Mouse (Mus musculus) heart, postnatal 36 days (tissue): ENCODE results near the gene 1700093K21Rik. TPM values are rescaled to one million over a fixed set of nuclear protein-coding genes. Genes with fewer than 3 reads are reported as not detected.
"Not testable (repeated sequence)": the region's sequence is repeated elsewhere in the genome, so short reads cannot be mapped to it uniquely, and the experiment has no call there.

ENCODE experiments used
- DNase-seq, 2 experiments: peaks; one replicate each; pipeline ENCODE4 v3.0.0; 2021 to 2022
- intact Hi-C: fragments of 180-260 bp; cut with DNase I; formaldehyde crosslinking; loops from one replicate; pipeline ENCODE4 v1.15.1; 2025
- total RNA-seq, 2 experiments: library from RNA; stranded (reverse); gene quantifications; 2 replicates each; pipeline ENCODE4 v1.2.3; 2021

The 1700093K21Rik gene
- not detected for total RNA-seq

DNA sequence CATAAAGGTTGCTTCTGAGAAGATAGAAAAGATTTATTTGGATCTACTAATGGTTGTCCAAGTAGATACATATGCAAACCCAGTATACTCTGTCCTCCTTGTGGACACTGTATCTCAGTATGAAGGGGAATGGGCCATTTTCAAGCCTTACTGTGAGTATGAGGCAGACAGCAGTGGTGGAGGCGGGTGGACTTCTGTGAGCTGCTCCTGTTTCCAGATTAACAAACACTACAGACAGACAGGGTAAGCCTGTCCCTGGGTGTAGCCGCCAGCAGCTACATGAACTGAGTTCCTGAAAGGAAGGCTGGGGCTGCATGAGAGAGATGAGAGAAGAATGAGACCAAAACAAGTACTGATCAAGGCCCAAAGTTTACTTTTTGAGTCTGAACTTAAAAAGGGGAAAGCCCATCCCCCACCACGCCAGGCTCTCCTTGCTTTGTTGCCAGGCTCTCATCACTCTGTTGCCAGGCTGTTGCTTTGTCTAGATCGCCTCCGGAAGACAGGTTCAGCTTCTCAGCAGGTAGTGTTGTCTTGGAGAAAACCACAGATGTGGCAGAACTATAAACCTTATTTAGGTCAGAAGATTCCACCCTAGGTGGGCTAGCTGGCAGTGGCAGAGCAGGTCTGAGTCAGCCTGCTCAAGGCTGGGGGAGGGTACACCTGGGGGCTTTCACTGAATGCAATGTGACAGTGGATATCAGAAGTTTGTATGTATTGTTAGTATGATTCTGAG is at the start of gene 1700093K21Rik:
Gene 1700093K21Rik (minus strand): TSS at position 683 of the 733 bp plus-strand sequence.
- no peak for DNase-seq
- intact Hi-C loops: no loop called here

DNA sequence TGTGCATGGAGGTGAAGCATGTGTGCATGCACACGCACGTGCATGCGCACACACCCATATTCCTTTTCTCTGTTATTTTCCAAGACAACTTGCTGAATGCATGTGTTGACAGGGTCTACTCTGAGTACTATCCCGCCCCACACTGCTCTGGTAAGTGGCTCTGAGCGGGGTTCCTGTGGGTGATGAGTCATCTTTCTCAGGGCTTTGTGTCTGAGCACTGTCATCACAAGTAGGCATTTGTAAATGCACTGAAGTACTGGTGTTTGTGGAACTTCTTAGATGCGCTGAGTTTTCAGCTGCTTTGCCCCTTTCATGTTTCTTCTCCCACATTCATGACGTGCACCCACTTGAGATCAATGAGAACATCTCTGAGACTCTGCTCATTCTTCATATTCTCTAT is 49.2 kb upstream of the 1700093K21Rik start:
- no peak for DNase-seq
- intact Hi-C loops: no loop called here

DNA sequence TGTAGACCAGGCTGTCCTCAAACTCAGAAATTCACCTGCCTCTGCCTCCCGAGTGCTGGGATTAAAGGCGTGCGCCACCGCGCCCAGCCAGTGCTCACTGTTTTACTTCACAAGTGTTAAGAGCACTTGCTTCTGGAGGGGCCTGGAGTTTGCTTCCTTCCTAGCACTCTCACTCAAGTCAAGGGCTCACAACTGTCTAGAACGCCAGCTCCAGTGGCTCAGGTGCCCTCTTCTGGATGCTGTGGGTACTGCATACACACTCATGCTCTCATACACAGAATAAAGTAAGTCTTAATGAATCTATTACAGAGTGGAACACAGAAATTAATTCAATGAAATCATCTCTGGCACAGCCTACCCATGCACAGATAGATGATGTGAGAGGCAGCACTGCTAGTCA is 44.8 kb upstream of the 1700093K21Rik start:
- intact Hi-C loops: loop anchor here (5.0 kb wide), 2 partner anchors 68 to 578 kb away; partner anchors contain the start of gene Ahsa2
- DNase-seq: peak; percentile 66 to 79

DNA sequence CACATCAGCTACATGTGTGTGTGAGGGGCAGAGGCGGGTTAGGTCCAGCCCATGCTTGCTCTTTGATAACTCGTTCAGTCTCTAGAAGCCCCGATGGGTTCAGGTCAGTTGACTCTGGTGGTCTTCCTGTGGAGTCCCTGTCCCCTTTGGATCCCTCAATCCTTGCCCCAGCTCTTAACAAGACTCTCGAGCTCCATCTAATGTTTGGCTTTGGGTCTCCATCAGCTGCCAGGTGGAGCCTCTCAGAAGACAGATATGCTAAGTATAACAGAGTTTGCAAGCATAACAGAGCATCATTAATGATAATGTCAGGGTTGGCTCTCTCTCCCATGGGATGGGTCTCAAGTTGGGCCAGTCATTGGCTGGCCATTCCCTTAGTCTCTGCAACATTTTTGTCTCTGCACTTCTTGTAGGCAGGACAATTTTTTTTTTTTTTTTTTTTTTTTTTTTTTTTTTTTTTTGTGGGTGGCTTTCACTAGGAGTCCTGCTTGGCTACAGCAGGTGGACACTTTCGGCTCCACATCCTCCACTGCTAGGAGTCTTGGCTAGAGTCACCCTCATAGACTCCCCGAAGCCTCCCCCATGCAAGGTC is 36.2 kb upstream of the 1700093K21Rik start:
- intact Hi-C loops: no loop called here
- no peak for DNase-seq

DNA sequence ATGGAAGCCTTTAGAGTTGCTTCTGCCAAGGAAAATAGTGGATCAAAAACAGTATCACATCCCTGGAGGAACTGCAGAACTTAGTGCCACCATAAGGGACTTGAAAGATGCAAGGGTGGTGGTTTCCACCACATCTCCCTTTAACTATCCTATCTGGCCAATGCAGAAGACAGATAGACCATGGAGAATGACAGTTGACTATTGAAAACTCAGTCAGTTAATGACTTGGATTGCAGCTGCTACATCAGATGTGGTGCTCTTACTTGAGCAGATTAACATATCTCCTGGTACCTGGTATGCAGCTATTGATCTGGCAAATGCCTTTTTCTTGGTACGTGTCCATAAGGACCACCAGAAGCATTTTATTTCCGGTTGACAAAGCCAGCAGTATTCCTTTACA is 16.5 kb upstream of the 1700093K21Rik start:
- DNase-seq: no peak
- intact Hi-C loops: no loop called here

DNA sequence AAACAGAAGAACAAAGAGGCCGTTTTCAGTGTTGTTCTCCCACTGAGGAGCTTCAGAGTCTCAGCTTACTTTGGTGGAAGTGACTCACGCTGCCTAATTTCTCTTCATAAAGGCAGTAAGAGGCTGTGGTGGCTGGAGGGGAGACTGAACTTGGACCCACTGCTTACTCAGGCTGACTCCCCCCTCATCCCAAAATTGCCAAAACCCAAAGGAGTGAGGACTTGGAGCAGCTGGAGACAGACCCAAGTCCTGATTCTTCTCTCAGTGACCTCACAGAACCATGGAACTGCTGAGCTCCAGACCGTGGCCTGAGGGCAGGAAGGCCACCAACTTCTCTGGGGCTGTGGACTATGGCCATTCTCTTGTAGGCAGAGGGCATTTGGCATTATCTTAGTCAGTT is 2.0 kb downstream of the 1700093K21Rik start:
- DNase-seq: no peak
- intact Hi-C loops: no loop called here

DNA sequence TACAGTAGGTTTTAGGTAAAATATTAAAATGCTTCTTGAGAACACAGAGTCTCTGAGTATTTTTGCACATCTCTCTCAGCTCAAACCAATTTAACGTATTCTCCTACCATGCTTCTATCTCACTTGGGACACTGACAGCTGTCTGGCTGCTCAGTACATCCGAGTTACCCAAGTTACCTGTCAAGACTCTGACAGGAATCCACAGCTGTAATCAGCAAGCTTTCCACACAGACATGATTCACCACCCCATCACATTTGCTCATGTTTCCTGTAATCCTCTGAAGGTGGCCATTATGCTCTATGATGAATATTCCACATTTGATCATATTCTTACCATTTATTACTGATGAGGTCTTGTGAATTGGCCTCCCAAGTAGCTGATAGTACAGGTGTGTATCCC is 5.6 kb downstream of the 1700093K21Rik start:
- DNase-seq: no peak
- intact Hi-C loops: no loop called here

DNA sequence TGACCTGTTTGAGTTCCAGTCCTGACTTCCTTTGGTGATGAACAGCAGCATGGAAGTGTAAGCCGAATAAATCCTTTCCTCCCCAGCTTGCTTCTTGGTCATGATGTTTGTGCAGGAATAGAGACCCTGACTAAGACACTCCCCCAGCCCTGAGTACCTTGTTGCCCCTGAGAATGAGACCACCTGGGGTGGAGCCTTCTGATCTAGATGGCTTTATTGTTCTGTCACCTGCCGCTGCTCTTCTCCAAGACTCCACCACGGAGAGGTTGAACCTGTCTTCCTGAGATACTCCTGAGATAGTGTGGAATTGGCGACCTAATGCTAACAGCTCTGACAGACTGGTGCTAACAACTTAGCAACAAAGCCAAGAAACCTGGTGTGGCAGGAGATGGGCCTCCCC is 6.2 kb downstream of the 1700093K21Rik start:
- DNase-seq, intact Hi-C loops: not testable (repeated sequence)

- intact Hi-C loops: not testable (repeated sequence)
Observed at GRCm38 (mm10) chr11:23504801-23505200, 16.2 kb downstream of the 1700093K21Rik start.

GRCm38 (mm10) chr11:23498609-23499008 is 22.3 kb downstream of the 1700093K21Rik start:
- intact Hi-C loops: loop anchor here (5.0 to 10.0 kb wide), 5 partner anchors 69 to 504 kb away; partner anchors contain the start of genes Cct4, Papolg, Rel and Usp34
- no peak for DNase-seq

More at GRCm38 (mm10) chr11:23504801-23505200, 16.2 kb downstream of the 1700093K21Rik start:
- not testable (repeated sequence) for DNase-seq

DNA sequence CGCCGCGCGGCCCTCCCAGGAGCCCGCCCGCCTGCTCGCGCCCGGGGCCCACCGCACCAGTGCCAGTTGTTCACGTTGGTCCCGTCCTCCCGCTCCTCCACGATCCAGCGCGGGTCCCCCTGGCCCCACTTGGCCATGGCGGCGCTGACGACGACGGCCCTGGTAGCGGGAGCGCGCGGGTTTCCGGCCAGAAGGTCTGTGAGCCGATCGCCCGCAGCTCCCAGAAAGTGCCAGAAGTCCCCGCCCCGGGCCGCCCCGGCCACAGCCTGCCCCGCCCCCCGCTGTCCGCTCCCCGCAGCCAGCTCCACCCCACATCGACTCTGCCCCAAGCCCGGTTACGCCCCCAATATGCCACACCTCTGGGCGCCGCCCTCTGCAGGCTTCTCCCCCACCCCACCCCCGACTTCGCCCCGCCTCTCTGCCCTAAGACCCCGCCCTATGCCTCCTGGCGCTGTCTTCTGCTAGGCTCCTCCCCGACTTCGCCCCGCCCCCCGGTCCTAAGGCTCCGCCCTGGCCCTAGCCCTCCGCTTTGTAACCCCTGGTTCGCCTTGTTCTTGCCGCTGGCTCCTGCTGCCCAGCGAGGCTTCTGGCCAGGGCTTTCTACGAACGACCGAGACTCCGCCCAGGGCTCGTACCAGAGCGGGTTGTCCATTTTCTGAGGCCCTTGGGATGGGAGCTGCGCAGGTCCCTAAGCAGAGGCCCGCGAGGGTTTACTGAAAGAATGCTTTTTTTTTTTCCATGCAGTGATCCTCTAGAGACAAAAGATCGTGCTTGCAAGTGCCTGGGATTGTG is 23.0 kb downstream of the 1700093K21Rik start, which contains the start of gene Ahsa2:
Gene Ahsa2 (minus strand): TSS at position 313 of the 792 bp plus-strand sequence.
- intact Hi-C loops: loop anchor here (5.0 to 10.0 kb wide), 5 partner anchors 69 to 503 kb away; partner anchors contain the start of genes Cct4, Papolg, Rel and Usp34
- DNase-seq: peak; percentile 97 to 98

DNA sequence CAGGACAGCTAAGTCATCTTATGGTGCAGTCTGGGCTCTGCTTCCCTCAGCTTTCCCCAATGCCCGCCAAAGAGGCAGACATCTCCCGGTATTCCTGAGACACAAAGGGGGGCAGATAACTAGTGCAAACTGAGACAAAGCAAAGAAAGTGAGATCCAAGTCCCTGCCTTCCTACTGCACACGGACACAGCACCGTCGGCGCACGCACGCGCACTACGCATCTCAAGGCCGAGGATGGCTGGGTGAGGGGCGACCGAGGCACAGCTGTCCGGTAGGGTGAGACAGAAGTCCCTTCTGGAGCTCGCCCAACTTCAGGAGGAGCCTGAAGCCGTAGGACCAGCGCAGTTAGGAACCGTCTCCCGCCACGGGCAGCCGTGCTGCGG is 23.6 kb downstream of the 1700093K21Rik start:
- intact Hi-C loops: loop anchor here (5.0 to 10.0 kb wide), 5 partner anchors 70 to 503 kb away; partner anchors contain the start of genes Cct4, Papolg, Rel and Usp34
- peak in 1 of 2 experiments; percentile 72 for DNase-seq

GRCm38 (mm10) chr11:23496661-23497060 is 24.3 kb downstream of the 1700093K21Rik start:
- DNase-seq: no peak
- intact Hi-C loops: loop anchor here (5.0 to 10.0 kb wide), 5 partner anchors 71 to 502 kb away; partner anchors contain the start of genes Cct4, Papolg, Rel and Usp34

- DNase-seq: no peak
- intact Hi-C loops: loop anchor here (5.0 to 10.0 kb wide), 5 partner anchors 72 to 500 kb away; partner anchors contain the start of genes Cct4, Papolg, Rel and Usp34
Observed at GRCm38 (mm10) chr11:23495231-23495630, 25.7 kb downstream of the 1700093K21Rik start.

DNA sequence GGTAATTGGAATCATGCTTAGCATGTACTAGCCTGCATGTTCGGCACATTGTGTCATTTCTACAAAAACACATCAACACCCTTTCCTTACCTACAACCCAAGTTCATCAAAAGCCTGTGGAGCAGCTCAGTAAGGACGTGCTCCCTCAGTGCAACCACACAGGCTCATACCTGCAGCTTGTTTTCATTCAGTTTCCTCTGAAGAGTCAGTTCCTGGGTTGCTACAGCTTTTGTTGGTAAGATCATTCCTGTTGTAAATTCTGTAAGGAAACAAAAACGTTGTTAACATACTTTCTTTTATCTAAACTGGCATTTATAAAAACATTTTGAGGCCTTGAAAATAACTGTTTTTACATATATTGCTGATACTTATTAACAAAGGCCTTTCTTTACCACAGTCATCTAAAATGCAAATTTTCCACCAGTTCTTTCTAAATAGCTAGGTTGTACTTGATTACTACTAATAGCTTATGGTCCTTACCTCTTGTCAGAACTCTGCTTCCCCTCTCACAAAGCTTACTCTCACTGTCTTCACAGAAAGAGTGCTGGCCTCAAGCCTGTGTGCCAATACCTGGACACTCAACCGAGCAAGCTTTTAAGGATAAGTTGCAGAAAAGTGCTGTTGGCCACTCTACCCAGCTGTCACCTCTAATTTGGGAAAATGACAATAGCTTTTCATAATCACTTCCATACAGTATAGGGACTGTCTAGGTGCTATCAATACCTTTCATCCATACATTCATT is 28.7 kb downstream of the 1700093K21Rik start:
- intact Hi-C loops: loop anchor here (10.0 kb wide), 2 partner anchors 403 to 497 kb away; partner anchors contain the start of genes Cct4 and Papolg
- no peak for DNase-seq

DNA sequence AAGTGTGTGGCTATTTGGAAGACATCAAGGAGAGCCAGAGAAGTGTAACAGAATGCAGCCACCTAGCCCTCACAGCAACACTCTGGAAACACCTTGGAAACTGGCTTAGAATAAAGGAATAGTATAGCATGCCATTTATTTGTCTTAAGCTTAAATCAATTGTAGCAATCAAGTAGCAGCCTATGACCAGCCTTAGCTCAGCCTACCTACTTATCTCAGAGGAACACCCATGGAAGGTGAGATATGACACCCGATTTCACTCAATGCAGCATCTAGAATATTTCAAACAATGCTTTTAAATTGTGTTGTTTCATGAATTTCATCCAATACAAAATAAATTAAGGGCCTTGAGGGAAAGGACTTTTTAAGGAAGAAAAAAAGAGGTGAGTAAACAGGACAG is 31.0 kb downstream of the 1700093K21Rik start:
- intact Hi-C loops: loop anchor here (10.0 kb wide), 2 partner anchors 405 to 495 kb away; partner anchors contain the start of genes Cct4 and Papolg
- no peak for DNase-seq
